Comparison of ENCODE assay signal across 8 mouse cellular contexts in the genomic region with DNA sequence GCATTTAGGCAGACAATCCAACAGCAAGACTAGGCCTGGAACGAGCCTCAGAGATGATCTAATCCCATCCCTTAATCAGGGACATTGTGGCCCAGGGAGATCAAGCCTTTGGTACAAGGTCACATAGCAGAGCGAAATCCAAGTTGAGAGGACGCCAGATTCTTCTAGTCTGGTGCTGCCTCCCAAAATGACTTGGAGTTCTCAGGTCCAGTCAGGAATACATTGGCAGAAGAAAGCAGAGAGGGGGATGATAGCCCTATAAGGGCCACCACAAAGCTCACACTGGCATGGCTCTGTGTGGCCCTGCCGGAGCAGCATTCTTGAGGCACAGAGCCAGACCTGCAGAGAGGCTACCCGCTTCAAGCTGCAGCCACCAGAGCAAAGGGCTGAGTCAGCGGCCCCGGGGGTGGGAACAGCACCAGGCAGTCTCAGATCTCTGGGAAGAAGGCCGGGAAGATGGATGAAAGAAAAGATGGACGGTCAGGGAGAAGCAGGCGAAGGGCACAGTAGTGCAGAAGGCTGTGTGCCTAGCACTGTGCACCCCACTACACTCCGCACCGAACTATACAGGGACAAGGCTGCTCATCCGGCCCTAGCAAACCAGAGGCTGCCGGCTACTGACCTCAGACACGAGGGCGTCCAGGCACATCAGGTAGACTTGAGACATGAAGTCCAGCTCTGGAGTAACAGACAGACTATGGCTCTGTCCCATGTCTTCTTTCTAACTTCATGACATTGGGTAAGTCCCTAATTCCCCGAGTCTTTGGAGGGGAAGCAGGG. TPM values are rescaled to one million over a fixed set of nuclear protein-coding genes. Genes with fewer than 3 reads are reported as not detected.
DNase-seq lines count a peak whose midpoint lies in the region; ATAC-seq and TF ChIP-seq lines count a peak whose summit lies in the region.

A gene (minus strand): TSS at position 746 of the 780 bp plus-strand sequence.

- ATAC-seq in megakaryocyte, adult 5-6 weeks (ENCODE audit: poor library complexity, severe bottlenecking), result no peak
- ATAC-seq in kidney, embryonic 15.5 days (replicated peaks; ENCODE audit: low FRiP score), result no peak

- no peak for DNase-seq in heart, embryonic 10.5 days (ENCODE audit: low spot score)
- DNase-seq in lung, postnatal 36 days, result peak; percentile 74
- no peak for DNase-seq in right cerebral cortex, postnatal 10 days (ENCODE audit: low spot score in 2 of 2)
- DNase-seq in spleen, adult 18-20 months, result no peak

- H3K36me3 ChIP-seq in megakaryocyte, embryonic 14.5 days (replicated peaks; ENCODE audit: low read length), result peaks cover 19% of the 10 kb centered on the region
- no peaks in the 10 kb centered on the region for H3K36me3 ChIP-seq in heart, embryonic 10.5 days
- no peaks in the 10 kb centered on the region for H3K36me3 ChIP-seq in kidney, embryonic 15.5 days

- no peak for TF ChIP-seq POLR2A in cortical plate, adult 2 months (IDR thresholded peaks at IDR 0.05; ENCODE audit: extremely low read depth, insufficient read depth, low read length)

- 64% methylated on average over 17 of the region's 17 CpGs for WGBS in heart, embryonic 10.5 days
- 60% methylated on average over 17 of the region's 17 CpGs for WGBS in kidney, embryonic 15.5 days

- H3K9ac ChIP-seq in kidney, embryonic 15.5 days, result peak within 1 kb of the TSS; percentile 59

- peaks cover 29% of the 10 kb centered on the region for H3K27me3 ChIP-seq in megakaryocyte, embryonic 14.5 days (replicated peaks)
- H3K27me3 ChIP-seq in heart, embryonic 10.5 days (ENCODE audit: insufficient read depth, poor library complexity, severe bottlenecking), result peaks cover 11% of the 10 kb centered on the region
- no peaks in the 10 kb centered on the region for H3K27me3 ChIP-seq in kidney, embryonic 15.5 days

- H3K4me3 ChIP-seq in megakaryocyte, embryonic 14.5 days (replicated peaks), result peak within 1 kb of the TSS; percentile 89
- peak within 1 kb of the TSS; percentile 3; the same call in 1 of the 2 replicates for H3K4me3 ChIP-seq in cortical plate, adult 2 months (ENCODE audit: insufficient read depth, low read length)
- H3K4me3 ChIP-seq in heart, embryonic 10.5 days, result peak within 1 kb of the TSS; percentile 54
- peak within 1 kb of the TSS; percentile 37 for H3K4me3 ChIP-seq in kidney, embryonic 15.5 days (replicated peaks)

- peak within 1 kb of the TSS; percentile 5; the same call in 1 of the 2 replicates for H3K27ac ChIP-seq in cortical plate, adult 2 months (ENCODE audit: insufficient read depth, low read length)
- H3K27ac ChIP-seq in heart, embryonic 10.5 days, result peak within 1 kb of the TSS; percentile 90
- H3K27ac ChIP-seq in kidney, embryonic 15.5 days, result peak within 1 kb of the TSS; percentile 91

- H3K9me3 ChIP-seq in megakaryocyte, embryonic 14.5 days, result no peaks in the 10 kb centered on the region
- no peaks in the 10 kb centered on the region for H3K9me3 ChIP-seq in heart, embryonic 10.5 days
- H3K9me3 ChIP-seq in kidney, embryonic 15.5 days (replicated peaks), result no peaks in the 10 kb centered on the region

- TF ChIP-seq CTCF in cortical plate, adult 2 months (IDR thresholded peaks at IDR 0.05; ENCODE audit: extremely low read depth, insufficient read depth, low read length), result no peak

- H3K4me1 ChIP-seq in megakaryocyte, embryonic 14.5 days, result peaks cover 66% of the 10 kb centered on the region
- peaks cover 4% of the 10 kb centered on the region for H3K4me1 ChIP-seq in cortical plate, adult 2 months (ENCODE audit: control insufficient read depth, insufficient read depth, low read length)
- peaks cover 44% of the 10 kb centered on the region for H3K4me1 ChIP-seq in heart, embryonic 10.5 days
- H3K4me1 ChIP-seq in kidney, embryonic 15.5 days, result peaks cover 46% of the 10 kb centered on the region

- peak within 1 kb of the TSS; percentile 59 for H3K4me2 ChIP-seq in kidney, embryonic 15.5 days

RNA-seq across cellular contexts. Expression of the gene that starts here (rescaled TPM):
- 22.8 and 31.2 TPM in 2 replicates for polyA plus RNA-seq in megakaryocyte, embryonic 14.5 days (2012; ENCODE audit: insufficient read depth, low replicate concordance)
- 2.4 and 2.7 TPM in 2 replicates for total RNA-seq in megakaryocyte, adult 5-6 weeks (2015)
- 0.89 TPM in 1 of 2 replicates, not detected in the other for total RNA-seq in megakaryocyte, adult 5-6 weeks (2017)
- 3.6 and 3.9 TPM in 2 replicates for polyA plus RNA-seq in cortical plate, adult 2 months (2012; rRNA removed)
- 19.0 and 28.4 TPM in 2 replicates for polyA plus RNA-seq in heart, embryonic 10.5 days (2016; fragmentation: Nextera tagmentation; extraction: Ambion mirVana)
- 27.7 and 30.4 TPM in 2 replicates for polyA plus RNA-seq in kidney, embryonic 15.5 days (2015; fragmentation: Nextera tagmentation; extraction: Ambion mirVana)

Comparison
In these comparisons a context has a peak if more than half of its experiments do, and no peak if none do; other contexts are left out.
1. H3K4me3 ChIP-seq: peak in every context shown above with its lines; median percentile 89 in megakaryocyte, embryonic 14.5 days; 54 in heart, embryonic 10.5 days; 37 in kidney, embryonic 15.5 days; 3 in cortical plate, adult 2 months.
2. H3K27ac ChIP-seq: peak in every context shown above with its lines; median percentile 91 in kidney, embryonic 15.5 days; 90 in heart, embryonic 10.5 days; 5 in cortical plate, adult 2 months.